Mouse (Mus musculus): Measurements from ENCODE around the gene Fam196a.

The Fam196a gene

GRCm38 (mm10) chr7:134937927-134938609 lies at the start of gene Fam196a:
Gene Fam196a, minus strand, starts transcription at chr7:134938430.
- DNase-seq (ENCODE audit: low spot score) = peak; percentile 46

- no peak for DNase-seq (ENCODE audit: low spot score)
Observed at GRCm38 (mm10) chr7:134961608-134962007, 23.4 kb upstream of the Fam196a start.

- no peak for DNase-seq (ENCODE audit: low spot score)
Observed at GRCm38 (mm10) chr7:134960871-134961270, 22.6 kb upstream of the Fam196a start.

- DNase-seq (ENCODE audit: low spot score) = no peak
Observed at GRCm38 (mm10) chr7:134959086-134959485, 20.9 kb upstream of the Fam196a start.

- DNase-seq (ENCODE audit: low spot score) = no peak
Observed at GRCm38 (mm10) chr7:134945925-134946716, 7.9 kb upstream of the Fam196a start.

- no peak for DNase-seq (ENCODE audit: low spot score)
Observed at GRCm38 (mm10) chr7:134943701-134944100, 5.5 kb upstream of the Fam196a start.

GRCm38 (mm10) chr7:134943063-134943462 lies 4.8 kb upstream of the Fam196a start:
- no peak for DNase-seq (ENCODE audit: low spot score)

- no peak for DNase-seq (ENCODE audit: low spot score)
Observed at GRCm38 (mm10) chr7:134941891-134942290, 3.7 kb upstream of the Fam196a start.

GRCm38 (mm10) chr7:134937471-134937926 lies 731 bp downstream of the Fam196a start:
- DNase-seq (ENCODE audit: low spot score) = no peak

- no peak for DNase-seq (ENCODE audit: low spot score)
Observed at GRCm38 (mm10) chr7:134931886-134932285, 6.3 kb downstream of the Fam196a start.

GRCm38 (mm10) chr7:134901992-134902391 lies 36.2 kb downstream of the Fam196a start:
- no peak for DNase-seq (ENCODE audit: low spot score)

- DNase-seq (ENCODE audit: low spot score) = no peak
Observed at GRCm38 (mm10) chr7:134899462-134899861, 38.8 kb downstream of the Fam196a start.

GRCm38 (mm10) chr7:134894604-134895003 lies 43.6 kb downstream of the Fam196a start:
- DNase-seq (ENCODE audit: low spot score) = no peak

GRCm38 (mm10) chr7:134892972-134893371 lies 45.3 kb downstream of the Fam196a start:
- DNase-seq (ENCODE audit: low spot score) = peak; percentile 12

GRCm38 (mm10) chr7:134892449-134892871 lies 45.8 kb downstream of the Fam196a start:
- no peak for DNase-seq (ENCODE audit: low spot score)

- no peak for DNase-seq (ENCODE audit: low spot score)
Observed at GRCm38 (mm10) chr7:134883516-134883915, 54.7 kb downstream of the Fam196a start.

- DNase-seq (ENCODE audit: low spot score) = no peak
Observed at GRCm38 (mm10) chr7:134880431-134880830, 57.8 kb downstream of the Fam196a start.

GRCm38 (mm10) chr7:134878985-134879384 lies 59.2 kb downstream of the Fam196a start:
- no peak for DNase-seq (ENCODE audit: low spot score)

GRCm38 (mm10) chr7:134872981-134873380 lies 65.2 kb downstream of the Fam196a start:
- no peak for DNase-seq (ENCODE audit: low spot score)

GRCm38 (mm10) chr7:134872511-134872910 lies 65.7 kb downstream of the Fam196a start:
- no peak for DNase-seq (ENCODE audit: low spot score)

- DNase-seq (ENCODE audit: low spot score) = no peak
Observed at GRCm38 (mm10) chr7:134864175-134864574, 74.1 kb downstream of the Fam196a start.

- DNase-seq (ENCODE audit: low spot score) = no peak
Observed at GRCm38 (mm10) chr7:134862000-134862399, 76.2 kb downstream of the Fam196a start.

GRCm38 (mm10) chr7:134842751-134843150 lies 95.5 kb downstream of the Fam196a start:
- DNase-seq (ENCODE audit: low spot score) = no peak
